Mouse (Mus musculus) cerebellum, adult 2 months (tissue): ENCODE data around the gene Id3.

Experiments used
- CTCF ChIP-seq: fragments of 200-500 bp; IDR thresholded peaks from 2 replicates; pipeline ENCODE4 v1.5.1; 2011; ENCODE audit warnings: low read depth, mild to moderate bottlenecking, control low read depth, low read length, moderate library complexity, borderline replicate concordance; ENCODE audit not compliant: insufficient read depth
- POLR2A ChIP-seq: fragments of 200-500 bp; IDR thresholded peaks from 2 replicates; pipeline ENCODE4 v1.6.1; 2011; ENCODE audit warnings: low read length, control low read depth, borderline replicate concordance; ENCODE audit not compliant: insufficient read depth

GRCm38 (mm10) chr4:136174216-136175193 lies 31.2 kb downstream of the Id3 start:
- TF ChIP-seq CTCF (no peak), POLR2A (no peak)
